ENCODE assay signal across 9 mouse cellular contexts in genomic region chr11:33932386-33933111, GRCm38 (mm10). TPM values are rescaled to one million over a fixed set of nuclear protein-coding genes. Genes with fewer than 3 reads are reported as not detected.
A peak's percentile ranks its signal among the peaks of the same experiment; 100 is the strongest.
DNase-seq lines count a peak whose midpoint lies in the region; ATAC-seq and TF ChIP-seq lines count a peak whose summit lies in the region.
"Had no signal": no experiment of that assay in that cellular context is flagged by ENCODE, and none has a peak within 500 bp of the region (broad histone marks: within the 10 kb centered on the region; RNA-seq: fewer than 3 reads in every experiment).

No protein-coding gene starts in this region.

- no peak overlapping the region for H3K27ac ChIP-seq in heart, embryonic 14.5 days (replicated peaks in 1 of 2; ENCODE audit: control insufficient read depth in 1 of 2, insufficient read depth in 1 of 2, low read depth in 2 of 2, low read length in 2 of 2)
- H3K27ac ChIP-seq in heart, embryonic 11.5 days (ENCODE audit: low read depth, low read length) = no peak overlapping the region
- H3K27ac ChIP-seq in testis, adult 2 months (ENCODE audit: control insufficient read depth, insufficient read depth, low read depth, low read length) = peak overlapping the region; percentile 73
- no peak overlapping the region for H3K27ac ChIP-seq in limb, embryonic 13.5 days
- H3K27ac ChIP-seq in hindbrain, embryonic 11.5 days (ENCODE audit: low read depth, low read length) = no peak overlapping the region
- H3K27ac ChIP-seq: hindbrain, postnatal 0 days had no signal

- H3K9me3 ChIP-seq in heart, embryonic 14.5 days (ENCODE audit: control insufficient read depth, low read length) = no peaks in the 10 kb centered on the region
- H3K9me3 ChIP-seq in heart, embryonic 11.5 days (replicated peaks; ENCODE audit: control insufficient read depth, low read length) = no peaks in the 10 kb centered on the region
- H3K9me3 ChIP-seq in limb, embryonic 13.5 days = no peaks in the 10 kb centered on the region
- no peaks in the 10 kb centered on the region for H3K9me3 ChIP-seq in hindbrain, embryonic 11.5 days (ENCODE audit: control insufficient read depth, low read length)

- WGBS in heart, embryonic 14.5 days = 61% methylated on average over 18 of the region's 18 CpGs
- WGBS in heart, embryonic 11.5 days (ENCODE audit: insufficient replicate concordance) = 63% methylated on average over 18 of the region's 18 CpGs
- WGBS in limb, embryonic 13.5 days = 51% methylated on average over 18 of the region's 18 CpGs
- 75% methylated on average over 18 of the region's 18 CpGs for WGBS in hindbrain, embryonic 11.5 days

- no peak overlapping the region for H3K9ac ChIP-seq in heart, embryonic 14.5 days (ENCODE audit: low read length)
- no peak overlapping the region for H3K9ac ChIP-seq in heart, embryonic 11.5 days (ENCODE audit: low read depth, low read length)
- no peak overlapping the region for H3K9ac ChIP-seq in limb, embryonic 13.5 days
- no peak overlapping the region for H3K9ac ChIP-seq in hindbrain, embryonic 11.5 days (ENCODE audit: low read depth, low read length)

- no peaks in the 10 kb centered on the region for H3K36me3 ChIP-seq in heart, embryonic 14.5 days (ENCODE audit: control insufficient read depth, insufficient read depth, low read length)
- H3K36me3 ChIP-seq in heart, embryonic 11.5 days (ENCODE audit: control insufficient read depth, insufficient read depth, low read length) = no peaks in the 10 kb centered on the region
- no peaks in the 10 kb centered on the region for H3K36me3 ChIP-seq in testis, adult 2 months (ENCODE audit: control insufficient read depth, insufficient read depth, low read length)
- no peaks in the 10 kb centered on the region for H3K36me3 ChIP-seq in limb, embryonic 13.5 days
- H3K36me3 ChIP-seq in hindbrain, embryonic 11.5 days (ENCODE audit: control insufficient read depth, insufficient read depth, low read length) = no peaks in the 10 kb centered on the region

- H3K27me3 ChIP-seq in heart, embryonic 14.5 days (ENCODE audit: control insufficient read depth, insufficient read depth, low read length) = peaks cover 6% of the 10 kb centered on the region; the same call in 1 of the 2 replicates
- H3K27me3 ChIP-seq in heart, embryonic 11.5 days (ENCODE audit: control insufficient read depth, insufficient read depth, low read length) = no peaks in the 10 kb centered on the region
- H3K27me3 ChIP-seq in testis, adult 2 months (ENCODE audit: control insufficient read depth, insufficient read depth, low read length) = no peaks in the 10 kb centered on the region
- H3K27me3 ChIP-seq in limb, embryonic 13.5 days = peaks cover 7% of the 10 kb centered on the region
- no peaks in the 10 kb centered on the region for H3K27me3 ChIP-seq in hindbrain, embryonic 11.5 days (ENCODE audit: control insufficient read depth, insufficient read depth, low read length)

- H3K4me3 ChIP-seq in heart, embryonic 14.5 days (ENCODE audit: control insufficient read depth in 1 of 2, insufficient read depth in 1 of 2, low read depth in 1 of 2, low read length in 2 of 2) = no peak overlapping the region
- H3K4me3 ChIP-seq in heart, embryonic 11.5 days (ENCODE audit: low read depth, low read length) = no peak overlapping the region
- peak overlapping the region; percentile 64 for H3K4me3 ChIP-seq in testis, adult 2 months (ENCODE audit: control insufficient read depth, low read depth, low read length)
- H3K4me3 ChIP-seq in limb, embryonic 13.5 days = no peak overlapping the region
- no peak overlapping the region for H3K4me3 ChIP-seq in hindbrain, embryonic 11.5 days (ENCODE audit: low read depth, low read length)

- no peak for TF ChIP-seq CTCF in testis, adult 2 months (IDR thresholded peaks at IDR 0.05; ENCODE audit: control insufficient read depth, insufficient read depth, insufficient replicate concordance, low read depth, low read length)

- H3K4me2 ChIP-seq in heart, embryonic 14.5 days (ENCODE audit: low read length) = peak overlapping the region; percentile 25; the same call in 1 of the 2 replicates
- H3K4me2 ChIP-seq in heart, embryonic 11.5 days = no peak overlapping the region
- H3K4me2 ChIP-seq in limb, embryonic 13.5 days (replicated peaks) = peak overlapping the region; percentile 14
- H3K4me2 ChIP-seq in hindbrain, embryonic 11.5 days (replicated peaks; ENCODE audit: low read depth, low read length) = no peak overlapping the region

- no peak for ATAC-seq in heart, embryonic 14.5 days (ENCODE audit: insufficient number of reproducible peaks, insufficient read depth, low FRiP score, low read depth)
- no peak for ATAC-seq in heart, embryonic 11.5 days (replicated peaks; ENCODE audit: insufficient number of reproducible peaks, low FRiP score, low TSS enrichment)
- no peak for ATAC-seq in limb, embryonic 13.5 days (ENCODE audit: low FRiP score, low read depth)
- no peak for ATAC-seq in hindbrain, embryonic 11.5 days (ENCODE audit: low FRiP score)
- ATAC-seq: hindbrain, postnatal 0 days had no signal

- no peak for DNase-seq in testis, postnatal 14 days (ENCODE audit: low spot score)
- DNase-seq in thymus, postnatal 14 days = peak; percentile 36
- no peak for DNase-seq in hindbrain, embryonic 11.5 days (ENCODE audit: low spot score)
- DNase-seq in ovary, adult 18-20 months (ENCODE audit: low spot score) = no peak

- H3K4me1 ChIP-seq in heart, embryonic 14.5 days (ENCODE audit: control insufficient read depth in 2 of 2, insufficient read depth in 2 of 2, low read length in 2 of 2) = 0 out of 4 replicates have a peak, but pooled peaks cover 0 to 2% of the 10 kb centered on the region in 2 experiments
- H3K4me1 ChIP-seq in heart, embryonic 11.5 days (ENCODE audit: control insufficient read depth, insufficient read depth, low read length) = no peaks in the 10 kb centered on the region
- peaks cover 12% of the 10 kb centered on the region for H3K4me1 ChIP-seq in testis, adult 2 months (ENCODE audit: control insufficient read depth, insufficient read depth, low read length)
- H3K4me1 ChIP-seq in limb, embryonic 13.5 days = peaks cover 26% of the 10 kb centered on the region
- no peaks in the 10 kb centered on the region for H3K4me1 ChIP-seq in hindbrain, embryonic 11.5 days (replicated peaks; ENCODE audit: control insufficient read depth, insufficient read depth, low read length)

- no peak for TF ChIP-seq POLR2A in testis, adult 2 months (IDR thresholded peaks at IDR 0.05; ENCODE audit: control insufficient read depth, low read depth, low read length)

RNA-seq across cellular contexts. Expression of gene Kcnmb1, which starts 30.3 kb away (rescaled TPM):
- polyA plus RNA-seq in heart, embryonic 14.5 days (2014; fragmentation: Nextera tagmentation; extraction: Ambion mirVana) = 1.7 and 2.0 TPM in 2 replicates
- polyA plus RNA-seq in heart, embryonic 11.5 days (2014; fragmentation: Nextera tagmentation; extraction: Ambion mirVana) = 6.8 and 7.3 TPM in 2 replicates
- 0.20 and 0.40 TPM in 2 replicates for polyA plus RNA-seq in testis, adult 2 months (2012; rRNA removed)
- 0.10 and 0.14 TPM in 2 replicates for polyA plus RNA-seq in limb, embryonic 13.5 days (2015; fragmentation: Nextera tagmentation; extraction: Ambion mirVana)
- polyA plus RNA-seq in hindbrain, embryonic 11.5 days (2014; fragmentation: Nextera tagmentation; extraction: Ambion mirVana) = 0.20 and 0.22 TPM in 2 replicates

Comparison
In these comparisons a context has a peak if more than half of its experiments do, and no peak if none do; other contexts are left out.
1. H3K4me2 ChIP-seq: peak in heart, embryonic 14.5 days (single experiment) and limb, embryonic 13.5 days (single experiment); none in heart, embryonic 11.5 days (single experiment) and hindbrain, embryonic 11.5 days (single experiment).